Mouse (Mus musculus): ENCODE data around the gene Gm29735. TPM values are rescaled to one million over a fixed set of nuclear protein-coding genes. Genes with fewer than 3 reads are reported as not detected.
"Not testable (repeated sequence)": the region's sequence is repeated elsewhere in the genome, so short reads cannot be mapped to it uniquely, and the experiment has no call there.

The Gm29735 gene
- polyA plus RNA-seq, 1 experiment from 2014 or later = not detected

DNA sequence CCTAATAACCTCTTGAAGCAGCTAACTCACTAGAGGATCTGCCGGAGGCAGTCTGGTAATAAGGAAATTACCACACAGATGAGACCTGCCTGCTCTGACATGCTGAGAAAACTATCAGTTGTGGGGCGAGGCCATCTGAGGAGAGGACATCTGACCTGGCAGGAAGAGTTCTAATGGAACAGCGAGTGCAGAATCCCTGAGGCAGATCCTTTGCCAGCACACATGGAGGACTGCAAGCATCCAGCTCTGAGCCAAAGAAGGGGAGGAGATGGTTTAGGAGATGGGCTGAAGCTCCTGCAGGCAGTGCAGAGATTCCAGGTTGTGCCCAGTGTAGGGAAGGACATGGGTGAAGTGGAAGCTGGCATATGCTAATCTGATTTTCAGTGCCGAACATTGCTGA is 4.7 kb downstream of the Gm29735 start:
- H3K27me3 ChIP-seq = no peaks in the 10 kb centered on the region
- no peaks in the 10 kb centered on the region for H3K9me3 ChIP-seq
- H3K4me1 ChIP-seq = no peaks in the 10 kb centered on the region
- no peaks in the 10 kb centered on the region for H3K36me3 ChIP-seq
- 75% methylated on average over 4 of the region's 4 CpGs for WGBS
- no peak overlapping the region for H3K9ac ChIP-seq
- no peak overlapping the region for H3K4me3 ChIP-seq
- H3K27ac ChIP-seq = no peak overlapping the region
- no peak for ATAC-seq (ENCODE audit: insufficient number of reproducible peaks, insufficient read depth, low FRiP score, low TSS enrichment)
- H3K4me2 ChIP-seq (replicated peaks) = no peak overlapping the region

DNA sequence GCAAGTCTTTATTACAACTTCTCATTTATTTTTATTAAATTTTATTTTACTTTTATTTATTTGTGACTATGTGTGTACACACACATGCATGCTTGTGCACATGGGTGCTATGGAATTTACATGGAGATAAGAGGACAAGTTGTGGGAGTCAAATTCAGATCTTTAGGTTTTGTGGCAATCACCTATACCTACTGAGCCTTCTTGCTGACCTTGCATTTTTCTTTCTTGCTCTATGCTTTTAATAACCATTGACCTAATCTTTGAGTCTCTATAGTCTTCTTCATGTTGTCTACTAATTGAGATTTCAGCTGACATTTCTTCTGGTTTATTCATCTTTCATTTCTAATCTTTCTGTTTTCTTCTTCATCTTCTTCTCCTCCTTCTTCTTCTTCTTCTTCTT is 8.3 kb downstream of the Gm29735 start:
- Histone ChIP-seq H3K4me2 (replicated peaks) (no peak overlapping the region), H3K4me1 (no peaks in the 10 kb centered on the region), H3K27me3 (peaks cover 3% of the 10 kb centered on the region; the same call in 1 of the 2 replicates), H3K4me3 (no peak overlapping the region), H3K36me3 (no peaks in the 10 kb centered on the region), H3K9ac (no peak overlapping the region), H3K9me3 (no peaks in the 10 kb centered on the region), H3K27ac (no peak overlapping the region)
- no peak for ATAC-seq (ENCODE audit: insufficient number of reproducible peaks, insufficient read depth, low FRiP score, low TSS enrichment)

DNA sequence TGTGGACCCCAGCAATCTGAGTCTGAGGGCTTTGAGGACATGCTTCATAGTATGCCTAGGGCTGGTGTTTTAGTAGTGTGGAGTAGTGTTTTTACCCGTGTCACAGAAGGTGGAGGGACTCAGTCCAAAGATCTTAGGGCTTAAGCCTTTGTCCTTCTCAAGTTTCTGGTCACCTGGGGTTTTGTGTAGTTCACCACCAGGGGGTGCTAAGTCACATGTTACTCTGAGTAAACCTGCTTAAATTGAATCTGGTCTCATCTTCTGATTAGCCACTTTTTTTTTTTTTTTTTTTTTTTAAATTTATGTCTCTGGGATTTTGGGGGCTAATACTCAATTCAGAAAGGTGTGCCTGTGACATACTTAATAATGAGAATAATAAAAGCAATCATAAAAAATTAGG is 10.9 kb downstream of the Gm29735 start:
- Histone ChIP-seq H3K27ac (no peak overlapping the region), H3K27me3 (peaks cover 3% of the 10 kb centered on the region; the same call in 1 of the 2 replicates), H3K9me3 (no peaks in the 10 kb centered on the region), H3K4me3 (no peak overlapping the region), H3K4me2 (replicated peaks) (no peak overlapping the region), H3K36me3 (no peaks in the 10 kb centered on the region), H3K4me1 (no peaks in the 10 kb centered on the region), H3K9ac (no peak overlapping the region)
- 0% methylated on average over 1 of the region's 1 CpGs for WGBS
- ATAC-seq (ENCODE audit: insufficient number of reproducible peaks, insufficient read depth, low FRiP score, low TSS enrichment) = no peak

DNA sequence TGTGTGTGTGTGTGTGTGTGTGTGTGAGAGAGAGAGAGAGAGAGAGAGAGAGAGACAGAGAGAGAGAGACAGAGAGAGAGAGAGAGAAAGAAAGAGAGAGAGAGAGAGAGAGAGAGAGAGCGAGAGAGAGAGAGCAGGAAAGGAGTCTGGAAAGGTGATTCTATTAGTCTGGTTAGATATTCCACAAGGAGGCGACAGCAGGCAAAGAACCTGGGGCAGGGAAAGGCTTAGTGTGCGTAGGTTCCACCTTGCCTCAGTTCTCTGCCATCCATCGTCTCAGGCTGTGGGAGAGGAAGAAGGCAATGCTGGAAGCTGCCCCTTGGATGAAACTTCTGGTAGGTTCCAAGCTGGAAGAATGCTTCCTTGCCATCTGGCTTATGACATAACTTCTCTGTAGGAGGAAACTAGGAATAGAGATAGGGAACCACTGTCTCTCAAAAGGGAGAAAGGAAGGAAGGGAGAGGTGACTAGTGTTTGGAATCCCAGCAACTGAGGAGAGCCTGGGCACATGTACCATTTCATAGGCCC is 11.4 kb downstream of the Gm29735 start:
- Histone ChIP-seq H3K9ac (no peak overlapping the region), H3K36me3 (no peaks in the 10 kb centered on the region), H3K4me2 (replicated peaks) (no peak overlapping the region), H3K27ac (no peak overlapping the region), H3K9me3 (no peaks in the 10 kb centered on the region), H3K27me3 (peaks cover 3% of the 10 kb centered on the region; the same call in 1 of the 2 replicates), H3K4me3 (no peak overlapping the region), H3K4me1 (no peaks in the 10 kb centered on the region)
- WGBS = 36% methylated on average over 4 of the region's 4 CpGs
- ATAC-seq (ENCODE audit: insufficient number of reproducible peaks, insufficient read depth, low FRiP score, low TSS enrichment) = no peak

DNA sequence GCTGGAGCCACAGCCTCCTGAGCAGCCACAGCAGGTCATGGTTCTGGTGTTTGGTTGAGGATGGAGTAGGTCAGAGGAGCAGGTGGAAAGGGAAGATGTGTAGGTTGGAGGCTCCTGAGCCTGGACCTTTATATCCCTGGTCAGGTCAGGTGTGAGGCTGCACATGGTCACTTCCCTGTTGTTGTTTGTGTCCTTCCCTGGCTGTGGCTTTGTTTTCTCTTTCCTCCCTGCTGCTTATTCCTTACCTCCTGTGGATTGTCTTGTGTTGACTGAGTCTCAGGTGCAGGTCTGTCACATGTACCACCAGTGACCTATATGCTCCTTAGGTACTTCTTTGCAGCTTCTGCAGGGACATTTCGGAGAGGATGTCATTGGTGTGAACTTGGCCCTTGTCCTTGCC is 12.4 kb downstream of the Gm29735 start, which contains the start of gene Gm45337:
TSS of gene Gm45337 (minus strand) at position 101 of the 400 bp plus-strand sequence.
- 84% methylated on average over 1 of the region's 1 CpGs for WGBS
- Histone ChIP-seq H3K36me3 (no peaks in the 10 kb centered on the region), H3K9ac (no peak within 1 kb of the TSS), H3K27ac (no peak within 1 kb of the TSS), H3K4me2 (replicated peaks) (no peak within 1 kb of the TSS), H3K27me3 (peaks cover 3% of the 10 kb centered on the region; the same call in 1 of the 2 replicates), H3K4me3 (no peak within 1 kb of the TSS), H3K4me1 (no peaks in the 10 kb centered on the region), H3K9me3 (no peaks in the 10 kb centered on the region)
- ATAC-seq (ENCODE audit: insufficient number of reproducible peaks, insufficient read depth, low FRiP score, low TSS enrichment) = no peak

DNA sequence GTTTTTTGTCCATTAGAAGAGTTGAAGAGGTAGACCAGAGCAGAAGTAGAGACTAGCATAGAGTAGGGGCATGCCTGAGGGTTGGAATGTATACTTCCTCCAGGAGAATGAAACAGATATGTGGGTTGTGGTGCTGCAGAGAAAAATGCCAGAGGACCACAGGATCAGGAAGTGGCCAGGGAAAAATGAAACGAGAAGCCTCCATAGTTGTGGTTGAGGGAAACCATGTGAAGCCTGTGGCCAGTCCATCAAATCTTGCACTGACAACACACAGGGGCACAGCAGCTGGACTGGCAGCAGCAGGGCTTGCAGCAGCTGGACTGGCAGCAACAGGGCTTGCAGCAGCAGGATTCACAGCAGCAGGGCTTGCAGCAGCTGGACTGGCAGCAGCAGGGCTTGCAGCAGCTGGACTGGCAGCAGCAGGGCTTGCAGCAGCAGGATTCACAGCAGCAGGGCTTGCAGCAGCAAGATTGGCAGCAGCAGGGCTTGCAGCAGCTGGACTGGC is 13.4 kb downstream of the Gm29735 start:
- WGBS = 24% methylated on average over 1 of the region's 1 CpGs
- not testable (repeated sequence) for H3K9me3 ChIP-seq; H3K27me3 ChIP-seq; H3K4me1 ChIP-seq; H3K27ac ChIP-seq; H3K9ac ChIP-seq; H3K4me2 ChIP-seq (replicated peaks); H3K36me3 ChIP-seq; ATAC-seq (ENCODE audit: insufficient number of reproducible peaks, insufficient read depth, low FRiP score, low TSS enrichment); H3K4me3 ChIP-seq

DNA sequence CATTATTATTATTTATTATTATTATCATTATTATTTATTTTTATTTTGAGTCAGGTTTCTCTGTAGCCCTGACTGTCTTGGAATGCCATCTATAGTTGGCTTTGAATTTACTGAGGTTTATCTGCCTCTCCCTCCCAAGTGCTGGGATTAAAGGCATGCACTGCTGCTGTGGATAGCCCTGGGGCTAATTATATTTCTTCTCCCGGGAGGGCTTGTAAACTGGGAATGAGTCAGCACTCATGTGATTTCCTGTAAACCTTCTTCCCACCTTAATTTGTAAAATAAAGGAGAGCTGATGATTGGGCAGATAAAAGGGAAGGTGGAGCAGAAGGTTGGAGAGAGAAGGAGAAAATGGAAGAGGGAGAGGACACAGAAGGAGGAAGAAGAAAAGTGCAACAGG is 16.2 kb downstream of the Gm29735 start:
- Histone ChIP-seq H3K9ac (no peak overlapping the region), H3K27ac (no peak overlapping the region), H3K4me1 (no peaks in the 10 kb centered on the region), H3K4me3 (no peak overlapping the region), H3K4me2 (replicated peaks) (no peak overlapping the region), H3K27me3 (peaks cover 3% of the 10 kb centered on the region; the same call in 1 of the 2 replicates), H3K36me3 (no peaks in the 10 kb centered on the region), H3K9me3 (no peaks in the 10 kb centered on the region)
- 33% methylated on average over 1 of the region's 1 CpGs for WGBS
- ATAC-seq (ENCODE audit: insufficient number of reproducible peaks, insufficient read depth, low FRiP score, low TSS enrichment) = no peak

DNA sequence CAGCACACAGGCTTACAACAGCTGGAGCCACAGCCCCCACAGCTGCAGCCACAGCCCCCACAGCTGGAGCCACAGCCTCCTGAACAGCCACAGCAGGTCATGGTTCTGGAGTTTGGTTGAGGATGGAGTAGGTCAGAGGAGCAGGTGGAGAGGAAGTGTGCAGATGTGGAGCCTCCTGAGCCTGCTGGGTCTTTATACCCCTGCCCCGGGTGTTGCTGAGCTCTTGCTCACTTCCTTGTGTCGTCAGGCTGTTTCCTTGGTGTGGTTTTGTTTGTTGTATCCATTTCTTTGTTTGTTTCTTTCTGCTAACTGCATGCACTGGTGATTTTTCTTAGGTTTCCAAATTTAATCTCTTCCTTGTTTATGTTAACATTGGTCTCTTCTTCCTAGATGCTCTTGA is 21.0 kb downstream of the Gm29735 start, which contains the start of gene Gm39115:
TSS of gene Gm39115 (minus strand) at position 101 of the 400 bp plus-strand sequence.
- not testable (repeated sequence) for H3K9me3 ChIP-seq; H3K4me2 ChIP-seq (replicated peaks); H3K27me3 ChIP-seq; ATAC-seq (ENCODE audit: insufficient number of reproducible peaks, insufficient read depth, low FRiP score, low TSS enrichment); H3K9ac ChIP-seq; H3K27ac ChIP-seq; H3K4me1 ChIP-seq; H3K4me3 ChIP-seq; H3K36me3 ChIP-seq
- WGBS = 41% methylated on average over 2 of the region's 2 CpGs

DNA sequence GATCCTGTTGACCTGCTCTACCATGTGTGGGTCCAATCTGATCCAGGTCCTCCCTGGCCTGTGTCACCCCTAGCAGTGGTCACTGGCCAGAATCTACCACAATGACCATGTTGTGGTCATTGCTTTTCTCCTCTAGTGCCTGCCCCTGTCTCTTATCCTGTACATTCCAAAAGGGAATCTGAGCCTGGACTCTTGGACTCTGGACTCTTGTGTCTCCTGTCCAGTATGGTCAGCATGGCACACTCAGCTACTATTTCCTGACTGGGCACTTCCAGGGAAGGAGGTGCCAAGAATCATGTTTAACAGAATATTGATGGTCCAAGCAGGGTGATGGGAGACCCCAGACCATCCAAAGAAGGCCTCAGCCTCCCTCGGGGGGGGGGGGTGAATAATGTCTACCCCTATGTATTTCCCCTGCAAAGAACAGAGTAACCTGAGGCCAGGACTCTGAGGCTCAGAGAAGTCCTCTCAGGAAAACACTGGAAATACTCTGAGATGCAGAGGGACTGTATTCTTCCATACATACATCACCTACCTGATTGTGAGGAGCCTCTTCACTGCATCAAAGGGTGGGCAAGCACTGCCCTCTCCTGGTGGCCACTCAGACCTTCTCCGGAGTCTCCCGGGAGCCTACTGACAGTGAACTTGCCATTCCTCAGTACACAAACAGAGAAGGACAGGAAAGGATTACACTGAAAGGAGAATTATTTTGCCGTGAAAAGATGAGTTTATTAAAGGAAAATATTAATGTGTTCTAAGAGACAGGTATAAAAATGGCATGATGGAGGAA is 22.5 kb downstream of the Gm29735 start:
- H3K4me3 ChIP-seq = no peak overlapping the region
- 59% methylated on average over 4 of the region's 4 CpGs for WGBS

DNA sequence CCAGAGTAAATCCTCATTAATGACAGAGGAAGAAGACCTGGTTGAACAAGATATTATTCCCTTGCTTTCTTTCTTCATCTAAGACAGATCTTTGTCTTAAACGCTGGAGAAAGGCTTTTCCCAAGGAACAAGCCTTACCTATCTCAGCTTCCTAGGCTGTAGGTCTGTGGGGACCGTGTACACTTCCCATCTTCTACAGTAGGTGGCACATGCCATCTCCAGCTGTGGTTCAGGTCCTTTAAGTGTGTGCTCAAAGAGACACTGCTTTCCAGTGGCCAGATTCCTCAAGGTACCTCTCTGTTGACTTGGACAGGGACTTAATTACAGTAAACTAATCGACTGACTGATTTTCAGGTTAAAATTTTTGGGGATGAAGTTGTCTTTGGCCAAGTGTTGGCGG is 28.1 kb downstream of the Gm29735 start:
- no peak for ATAC-seq (ENCODE audit: insufficient number of reproducible peaks, insufficient read depth, low FRiP score, low TSS enrichment)
- H3K9me3 ChIP-seq = no peaks in the 10 kb centered on the region
- no peak overlapping the region for H3K4me3 ChIP-seq
- no peaks in the 10 kb centered on the region for H3K27me3 ChIP-seq
- no peak overlapping the region for H3K27ac ChIP-seq
- H3K4me1 ChIP-seq = no peaks in the 10 kb centered on the region
- no peaks in the 10 kb centered on the region for H3K36me3 ChIP-seq
- no peak overlapping the region for H3K4me2 ChIP-seq (replicated peaks)
- no peak overlapping the region for H3K9ac ChIP-seq
- 66% methylated on average over 4 of the region's 4 CpGs for WGBS

More for the DNA sequence above, 22.5 kb downstream of the Gm29735 start:
- Histone ChIP-seq H3K27ac (no peak overlapping the region), H3K36me3 (no peaks in the 10 kb centered on the region), H3K4me2 (replicated peaks) (no peak overlapping the region), H3K4me1 (no peaks in the 10 kb centered on the region), H3K9ac (no peak overlapping the region), H3K9me3 (no peaks in the 10 kb centered on the region), H3K27me3 (no peaks in the 10 kb centered on the region)
- no peak for ATAC-seq (ENCODE audit: insufficient number of reproducible peaks, insufficient read depth, low FRiP score, low TSS enrichment)

DNA sequence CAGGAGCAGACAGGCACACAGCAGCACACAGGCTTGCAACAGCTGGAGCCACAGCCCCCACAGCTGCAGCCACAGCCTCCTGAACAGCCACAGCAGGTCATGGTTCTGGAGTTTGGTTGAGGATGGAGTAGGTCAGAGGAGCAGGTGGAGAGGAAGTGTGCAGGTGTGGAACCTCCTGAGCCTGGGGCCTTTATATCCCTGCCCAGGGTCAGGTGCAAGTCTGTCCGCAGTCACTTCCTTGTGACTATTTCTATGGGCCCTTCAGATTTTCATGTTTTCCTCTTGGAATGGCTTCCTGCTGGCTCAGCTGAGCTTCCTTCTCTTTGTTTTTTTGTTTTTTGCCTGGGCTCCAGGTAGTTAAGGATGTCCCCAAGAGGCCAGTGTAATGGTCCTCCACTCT is 36.3 kb downstream of the Gm29735 start, which contains the start of gene Gm45618:
TSS of gene Gm45618 (minus strand) at position 101 of the 400 bp plus-strand sequence.
- not testable (repeated sequence) for H3K27ac ChIP-seq; H3K36me3 ChIP-seq; H3K4me2 ChIP-seq (replicated peaks); H3K9me3 ChIP-seq; H3K27me3 ChIP-seq; H3K4me3 ChIP-seq; H3K9ac ChIP-seq; H3K4me1 ChIP-seq; ATAC-seq (ENCODE audit: insufficient number of reproducible peaks, insufficient read depth, low FRiP score, low TSS enrichment)
- 91% methylated on average over 1 of the region's 1 CpGs for WGBS

DNA sequence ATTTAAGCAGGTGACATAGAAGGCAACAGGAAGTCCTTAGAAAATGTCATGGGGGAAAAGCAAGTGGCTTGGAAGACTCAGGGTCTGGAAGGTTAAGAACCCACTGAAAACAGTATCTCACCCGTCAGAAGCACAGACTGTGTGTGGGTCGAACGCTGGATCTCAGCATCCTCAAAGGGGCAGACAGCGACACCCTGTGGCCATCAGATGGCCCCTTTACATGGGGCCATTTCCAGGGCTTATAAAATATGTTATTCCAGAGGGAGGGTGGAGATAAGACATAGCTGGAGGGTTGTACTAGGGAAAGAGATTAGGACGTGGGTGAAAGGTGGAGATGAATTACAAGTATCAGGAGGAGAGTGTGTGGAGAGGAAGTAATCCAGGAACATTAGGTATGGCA is 37.3 kb downstream of the Gm29735 start:
- ATAC-seq (ENCODE audit: insufficient number of reproducible peaks, insufficient read depth, low FRiP score, low TSS enrichment) = no peak
- no peaks in the 10 kb centered on the region for H3K36me3 ChIP-seq

More for the DNA sequence above, 37.3 kb downstream of the Gm29735 start:
- Histone ChIP-seq H3K4me1 (no peaks in the 10 kb centered on the region), H3K4me3 (no peak overlapping the region), H3K27ac (no peak overlapping the region), H3K9ac (no peak overlapping the region), H3K27me3 (no peaks in the 10 kb centered on the region), H3K4me2 (replicated peaks) (no peak overlapping the region), H3K9me3 (no peaks in the 10 kb centered on the region)
- WGBS = 17% methylated on average over 5 of the region's 5 CpGs

Data from embryonic facial prominence, embryonic 12.5 days (tissue).